Mouse (Mus musculus): Measurements from ENCODE around the gene Apmap. TPM values are rescaled to one million over a fixed set of nuclear protein-coding genes. Genes with fewer than 3 reads are reported as not detected.

Apmap gene
- polyA plus RNA-seq, 1 experiment from 2014 or later, result 43.2 TPM

GRCm38 (mm10) chr2:150629255-150629654 lies 20.9 kb upstream of the Apmap start:
- no peaks in the 10 kb centered on the region for H3K27me3 ChIP-seq (ENCODE audit: control insufficient read depth, insufficient read depth, low read length)
- 77% methylated on average over 4 of the region's 4 CpGs for WGBS
- 0 out of 2 replicates have a peak overlapping the region, but pooled peaks have one; percentile 7 for H3K9ac ChIP-seq (ENCODE audit: low read length)
- no peak for ATAC-seq (ENCODE audit: insufficient read depth, low FRiP score)
- no peak overlapping the region for H3K4me2 ChIP-seq (ENCODE audit: low read depth, low read length)
- no peak overlapping the region for H3K27ac ChIP-seq (ENCODE audit: low read length)
- H3K4me1 ChIP-seq (ENCODE audit: control insufficient read depth, insufficient read depth, low read length), result peaks cover 4% of the 10 kb centered on the region; the same call in 1 of the 2 replicates
- H3K9me3 ChIP-seq (replicated peaks; ENCODE audit: control insufficient read depth, low read length), result no peaks in the 10 kb centered on the region
- H3K4me3 ChIP-seq (replicated peaks; ENCODE audit: low read length), result no peak overlapping the region
- no peaks in the 10 kb centered on the region for H3K36me3 ChIP-seq (ENCODE audit: control insufficient read depth, insufficient read depth, low read length)

- no peak for ATAC-seq (ENCODE audit: insufficient read depth, low FRiP score)
- Histone ChIP-seq H3K27ac (ENCODE audit: low read length) (no peak overlapping the region), H3K9ac (ENCODE audit: low read length) (no peak overlapping the region), H3K9me3 (replicated peaks; ENCODE audit: control insufficient read depth, low read length) (no peaks in the 10 kb centered on the region), H3K27me3 (ENCODE audit: control insufficient read depth, insufficient read depth, low read length) (no peaks in the 10 kb centered on the region), H3K4me1 (ENCODE audit: control insufficient read depth, insufficient read depth, low read length) (peaks cover 4% of the 10 kb centered on the region; the same call in 1 of the 2 replicates), H3K4me3 (replicated peaks; ENCODE audit: low read length) (no peak overlapping the region), H3K4me2 (ENCODE audit: low read depth, low read length) (no peak overlapping the region), H3K36me3 (ENCODE audit: control insufficient read depth, insufficient read depth, low read length) (no peaks in the 10 kb centered on the region)
- 57% methylated on average over 6 of the region's 6 CpGs for WGBS
These were observed 18.8 kb upstream of the Apmap start for GRCm38 (mm10) chr2:150627140-150627539.

- no peaks in the 10 kb centered on the region for H3K36me3 ChIP-seq (ENCODE audit: control insufficient read depth, insufficient read depth, low read length)
- no peak for ATAC-seq (ENCODE audit: insufficient read depth, low FRiP score)
- no peaks in the 10 kb centered on the region for H3K27me3 ChIP-seq (ENCODE audit: control insufficient read depth, insufficient read depth, low read length)
- H3K4me1 ChIP-seq (ENCODE audit: control insufficient read depth, insufficient read depth, low read length), result peaks cover 4% of the 10 kb centered on the region; the same call in 1 of the 2 replicates
- no peak overlapping the region for H3K4me3 ChIP-seq (replicated peaks; ENCODE audit: low read length)
- H3K4me2 ChIP-seq (ENCODE audit: low read depth, low read length), result no peak overlapping the region
- no peak overlapping the region for H3K9ac ChIP-seq (ENCODE audit: low read length)
- no peak overlapping the region for H3K27ac ChIP-seq (ENCODE audit: low read length)
- H3K9me3 ChIP-seq (replicated peaks; ENCODE audit: control insufficient read depth, low read length), result no peaks in the 10 kb centered on the region
- 85% methylated on average over 8 of the region's 8 CpGs for WGBS
These were observed 16.6 kb upstream of the Apmap start for GRCm38 (mm10) chr2:150624926-150625325.

GRCm38 (mm10) chr2:150623957-150624356 lies 15.6 kb upstream of the Apmap start:
- no peak overlapping the region for H3K4me3 ChIP-seq (replicated peaks; ENCODE audit: low read length)
- WGBS, result 81% methylated on average over 3 of the region's 3 CpGs
- H3K4me2 ChIP-seq (ENCODE audit: low read depth, low read length), result no peak overlapping the region
- no peak for ATAC-seq (ENCODE audit: insufficient read depth, low FRiP score)
- H3K9ac ChIP-seq (ENCODE audit: low read length), result no peak overlapping the region
- no peaks in the 10 kb centered on the region for H3K4me1 ChIP-seq (ENCODE audit: control insufficient read depth, insufficient read depth, low read length)
- H3K27ac ChIP-seq (ENCODE audit: low read length), result no peak overlapping the region
- no peaks in the 10 kb centered on the region for H3K36me3 ChIP-seq (ENCODE audit: control insufficient read depth, insufficient read depth, low read length)
- H3K9me3 ChIP-seq (replicated peaks; ENCODE audit: control insufficient read depth, low read length), result no peaks in the 10 kb centered on the region
- H3K27me3 ChIP-seq (ENCODE audit: control insufficient read depth, insufficient read depth, low read length), result no peaks in the 10 kb centered on the region

- Histone ChIP-seq H3K27ac (ENCODE audit: low read length) (no peak overlapping the region), H3K9me3 (replicated peaks; ENCODE audit: control insufficient read depth, low read length) (no peaks in the 10 kb centered on the region), H3K4me2 (ENCODE audit: low read depth, low read length) (no peak overlapping the region), H3K36me3 (ENCODE audit: control insufficient read depth, insufficient read depth, low read length) (no peaks in the 10 kb centered on the region; the same call in 1 of the 2 replicates), H3K4me1 (ENCODE audit: control insufficient read depth, insufficient read depth, low read length) (no peaks in the 10 kb centered on the region), H3K4me3 (replicated peaks; ENCODE audit: low read length) (no peak overlapping the region), H3K9ac (ENCODE audit: low read length) (no peak overlapping the region), H3K27me3 (ENCODE audit: control insufficient read depth, insufficient read depth, low read length) (no peaks in the 10 kb centered on the region)
- ATAC-seq (ENCODE audit: insufficient read depth, low FRiP score), result no peak
- 70% methylated on average over 3 of the region's 3 CpGs for WGBS
These were observed 13.3 kb upstream of the Apmap start for GRCm38 (mm10) chr2:150621698-150622097.

GRCm38 (mm10) chr2:150610097-150610496 lies 1.7 kb upstream of the Apmap start:
- no peaks in the 10 kb centered on the region for H3K36me3 ChIP-seq (ENCODE audit: control insufficient read depth, insufficient read depth, low read length)
- no peaks in the 10 kb centered on the region for H3K9me3 ChIP-seq (replicated peaks; ENCODE audit: control insufficient read depth, low read length)
- no peak overlapping the region for H3K27ac ChIP-seq (ENCODE audit: low read length)
- H3K4me3 ChIP-seq (replicated peaks; ENCODE audit: low read length), result no peak overlapping the region
- H3K4me1 ChIP-seq (ENCODE audit: control insufficient read depth, insufficient read depth, low read length), result peaks cover 7% of the 10 kb centered on the region; the same call in 1 of the 2 replicates
- H3K9ac ChIP-seq (ENCODE audit: low read length), result no peak overlapping the region
- WGBS, result 55% methylated on average over 3 of the region's 3 CpGs
- no peak for ATAC-seq (ENCODE audit: insufficient read depth, low FRiP score)
- no peak overlapping the region for H3K4me2 ChIP-seq (ENCODE audit: low read depth, low read length)
- H3K27me3 ChIP-seq (ENCODE audit: control insufficient read depth, insufficient read depth, low read length), result no peaks in the 10 kb centered on the region

- Histone ChIP-seq H3K4me2 (ENCODE audit: low read depth, low read length) (peak overlapping the region; percentile 86), H3K4me3 (replicated peaks; ENCODE audit: low read length) (peak overlapping the region; percentile 74), H3K36me3 (ENCODE audit: control insufficient read depth, insufficient read depth, low read length) (no peaks in the 10 kb centered on the region), H3K27ac (ENCODE audit: low read length) (peak overlapping the region; percentile 68), H3K27me3 (ENCODE audit: control insufficient read depth, insufficient read depth, low read length) (no peaks in the 10 kb centered on the region), H3K4me1 (ENCODE audit: control insufficient read depth, insufficient read depth, low read length) (peaks cover 7% of the 10 kb centered on the region; the same call in 1 of the 2 replicates), H3K9me3 (replicated peaks; ENCODE audit: control insufficient read depth, low read length) (no peaks in the 10 kb centered on the region), H3K9ac (ENCODE audit: low read length) (peak overlapping the region; percentile 83)
- peak; percentile 41; the same call in 1 of the 2 replicates for ATAC-seq (ENCODE audit: insufficient read depth, low FRiP score)
- WGBS, result 1% methylated on average over 10 of the region's 10 CpGs
These were observed 649 bp upstream of the Apmap start for GRCm38 (mm10) chr2:150608872-150609560.

- Histone ChIP-seq H3K27me3 (ENCODE audit: control insufficient read depth, insufficient read depth, low read length) (no peaks in the 10 kb centered on the region), H3K9me3 (replicated peaks; ENCODE audit: control insufficient read depth, low read length) (no peaks in the 10 kb centered on the region), H3K4me3 (replicated peaks; ENCODE audit: low read length) (no peak overlapping the region), H3K36me3 (ENCODE audit: control insufficient read depth, insufficient read depth, low read length) (no peaks in the 10 kb centered on the region), H3K4me1 (ENCODE audit: control insufficient read depth, insufficient read depth, low read length) (peaks cover 7% of the 10 kb centered on the region; the same call in 1 of the 2 replicates), H3K27ac (ENCODE audit: low read length) (no peak overlapping the region), H3K9ac (ENCODE audit: low read length) (no peak overlapping the region), H3K4me2 (ENCODE audit: low read depth, low read length) (0 out of 2 replicates have a peak overlapping the region, but pooled peaks have one; percentile 86)
- ATAC-seq (ENCODE audit: insufficient read depth, low FRiP score), result no peak
- WGBS, result 37% methylated on average over 1 of the region's 1 CpGs
These were observed 1.3 kb downstream of the Apmap start for GRCm38 (mm10) chr2:150607086-150607485.

- Histone ChIP-seq H3K36me3 (ENCODE audit: control insufficient read depth, insufficient read depth, low read length) (no peaks in the 10 kb centered on the region), H3K27ac (ENCODE audit: low read length) (no peak overlapping the region), H3K27me3 (ENCODE audit: control insufficient read depth, insufficient read depth, low read length) (no peaks in the 10 kb centered on the region), H3K9me3 (replicated peaks; ENCODE audit: control insufficient read depth, low read length) (no peaks in the 10 kb centered on the region), H3K9ac (ENCODE audit: low read length) (no peak overlapping the region), H3K4me3 (replicated peaks; ENCODE audit: low read length) (no peak overlapping the region), H3K4me1 (ENCODE audit: control insufficient read depth, insufficient read depth, low read length) (peaks cover 7% of the 10 kb centered on the region; the same call in 1 of the 2 replicates), H3K4me2 (ENCODE audit: low read depth, low read length) (no peak overlapping the region)
- no peak for ATAC-seq (ENCODE audit: insufficient read depth, low FRiP score)
- WGBS, result 79% methylated on average over 2 of the region's 2 CpGs
These were observed 3.6 kb downstream of the Apmap start for GRCm38 (mm10) chr2:150604802-150605201.
